Mouse (Mus musculus) MEL (cell line): ENCODE data around the gene Taco1.

Source experiments
- CTCF ChIP-seq, 3 experiments: IDR thresholded peaks in 2 of 3; conservative IDR thresholded peaks in 1 of 3; 2 replicates each; pipeline ENCODE4 v1.5.1; 2011 to 2012; ENCODE audit warnings: low read length in 3 of 3, low read depth in 2 of 3, mild to moderate bottlenecking in 2 of 3, improper control_type of control experiment in 1 of 3, inconsistent platforms in 1 of 3, mixed read lengths in 1 of 3, moderate library complexity in 1 of 3; ENCODE audit not compliant: control insufficient read depth in 1 of 3, insufficient read depth in 1 of 3, poor library complexity in 1 of 3, severe bottlenecking in 1 of 3
- MAX ChIP-seq: IDR thresholded peaks from 2 replicates; pipeline ENCODE4 v1.6.1; 2011; ENCODE audit warnings: low read length, improper control_type of control experiment
- POLR2AphosphoS5 ChIP-seq: IDR thresholded peaks from 2 replicates; pipeline ENCODE4 v1.6.1; 2012; ENCODE audit warnings: low read depth, borderline replicate concordance, mild to moderate bottlenecking, inconsistent platforms, low read length, moderate library complexity, mixed read lengths

DNA sequence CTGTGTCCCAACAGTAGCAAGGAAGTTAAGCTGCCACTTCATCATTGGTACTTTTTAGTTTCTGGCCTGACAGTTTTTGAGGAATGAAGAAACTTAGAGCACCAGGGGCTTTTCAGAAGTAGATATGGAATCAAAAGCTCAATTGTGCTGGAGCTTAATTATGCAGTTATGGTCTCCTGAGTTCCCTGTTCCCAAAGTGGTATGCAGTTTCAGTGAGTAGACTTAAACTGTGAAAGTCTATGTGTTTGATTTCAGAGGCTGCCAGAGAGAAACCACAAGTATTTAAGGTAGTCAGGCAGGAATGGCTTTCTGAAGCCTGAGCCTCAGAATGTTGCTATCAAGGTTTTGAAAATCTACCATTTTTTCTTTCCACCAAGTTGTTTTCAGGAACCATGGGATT is 45.8 kb downstream of the Taco1 start:
- no peak for TF ChIP-seq CTCF (IDR thresholded peaks at IDR 0.05 in 2 of 3, conservative IDR thresholded peaks at IDR 0.05 in 1 of 3; ENCODE audit: control insufficient read depth in 1 of 3, insufficient read depth in 1 of 3, low read depth in 2 of 3, low read length in 3 of 3, poor library complexity in 1 of 3, severe bottlenecking in 1 of 3)
- TF ChIP-seq MAX, result no peak
- no peak for TF ChIP-seq POLR2AphosphoS5
